Mouse (Mus musculus): Measurements from ENCODE around the gene Bloc1s6. TPM values are rescaled to one million over a fixed set of nuclear protein-coding genes. Genes with fewer than 3 reads are reported as not detected.

Bloc1s6 gene
- polyA plus RNA-seq, 2 experiments = 38.5 to 40.6 TPM

DNA sequence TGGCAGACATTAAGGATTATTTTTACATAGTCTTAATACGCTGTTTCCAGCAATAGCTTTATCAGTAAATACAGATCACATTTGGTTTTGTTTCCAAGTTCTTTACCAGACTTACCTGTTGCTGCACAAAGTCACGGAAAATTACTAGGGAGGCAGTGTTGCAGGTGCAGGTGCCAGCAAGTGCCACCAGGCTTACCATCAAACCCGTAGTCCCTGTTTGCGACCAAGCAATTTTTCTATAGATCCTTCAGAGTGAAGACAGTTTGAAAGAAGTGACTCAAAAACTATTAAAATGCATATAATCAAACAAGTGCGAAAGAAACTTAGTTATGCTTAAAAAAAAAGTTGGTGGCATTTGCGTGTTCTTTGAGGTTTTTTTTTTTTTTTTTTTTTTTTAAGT is 26.2 kb downstream of the Bloc1s6 start:
- H3K27me3 ChIP-seq (ENCODE audit: control insufficient read depth, insufficient read depth, low read length) = peaks cover 12% of the 10 kb centered on the region
- H3K4me1 ChIP-seq (ENCODE audit: control insufficient read depth, insufficient read depth, low read length) = 0 out of 2 replicates have a peak, but pooled peaks cover 3% of the 10 kb centered on the region
- peak overlapping the region; percentile 83 for H3K4me2 ChIP-seq (replicated peaks; ENCODE audit: low read depth, low read length, severe bottlenecking)
- H3K4me3 ChIP-seq (replicated peaks; ENCODE audit: low read length) = peak overlapping the region; percentile 44
- no peak overlapping the region for H3K9ac ChIP-seq (ENCODE audit: low read depth, low read length, severe bottlenecking)
- H3K36me3 ChIP-seq (ENCODE audit: control insufficient read depth, insufficient read depth, low read length) = no peaks in the 10 kb centered on the region
- no peaks in the 10 kb centered on the region for H3K9me3 ChIP-seq (ENCODE audit: control insufficient read depth, low read length)
- ATAC-seq (ENCODE audit: low FRiP score, low read depth) = no peak
- TF ChIP-seq POLR2A (IDR thresholded peaks at IDR 0.05; ENCODE audit: borderline replicate concordance, extremely low read depth, insufficient read depth, insufficient read length) = no peak
- H3K27ac ChIP-seq (replicated peaks; ENCODE audit: low read depth, low read length) = no peak overlapping the region
- WGBS = 47% methylated on average over 6 of the region's 6 CpGs
- DNase-seq (ENCODE audit: low spot score) = no peak

DNA sequence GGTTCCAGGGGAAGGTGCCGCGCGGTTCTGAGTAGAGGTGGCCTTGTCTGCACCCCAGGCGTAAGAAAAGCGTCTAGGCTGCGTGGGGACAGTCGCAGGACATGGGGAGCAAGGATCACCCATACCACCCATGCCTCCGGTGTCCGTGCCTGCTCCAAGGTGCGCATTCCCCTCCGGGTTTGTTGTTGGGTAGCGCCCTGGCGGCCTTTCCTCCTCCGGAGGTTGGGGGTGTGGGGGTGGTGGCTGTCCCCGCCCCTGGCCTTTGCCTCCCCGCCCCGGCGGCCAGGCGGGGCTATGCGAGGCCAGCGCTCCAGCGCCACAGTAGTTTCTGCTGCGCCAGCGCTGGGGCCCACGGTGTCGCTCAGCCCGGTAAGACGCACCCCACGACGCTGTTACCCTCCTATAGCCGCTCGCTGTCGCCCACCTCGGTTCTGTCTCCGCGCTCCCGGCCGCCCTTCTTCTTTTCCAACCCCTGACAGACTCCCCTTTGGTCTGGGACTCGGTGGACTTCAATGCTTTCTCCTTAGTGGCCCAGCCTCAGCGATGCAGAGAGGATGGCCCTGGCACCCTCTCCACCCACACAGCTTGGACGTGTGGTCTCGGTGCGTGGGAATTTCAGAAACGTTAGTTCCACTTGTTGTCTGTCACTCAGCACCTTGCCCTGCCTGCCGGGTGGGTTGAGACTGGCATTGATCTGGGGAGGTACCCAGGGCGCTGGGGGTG is 26.9 kb downstream of the Bloc1s6 start, which contains the start of gene Sqor:
Gene Sqor, plus strand, starts transcription at position 167 of the 723 bp plus-strand sequence.
- no peak for TF ChIP-seq POLR2A (IDR thresholded peaks at IDR 0.05; ENCODE audit: borderline replicate concordance, extremely low read depth, insufficient read depth, insufficient read length)
- peaks cover 12% of the 10 kb centered on the region for H3K27me3 ChIP-seq (ENCODE audit: control insufficient read depth, insufficient read depth, low read length)
- DNase-seq (ENCODE audit: low spot score) (peak; percentile 40), ATAC-seq (ENCODE audit: low FRiP score, low read depth) (peak; percentile 84)
- peak within 1 kb of the TSS; percentile 44 for H3K4me3 ChIP-seq (replicated peaks; ENCODE audit: low read length)
- WGBS = 1% methylated on average over 35 of the region's 46 CpGs
- H3K9ac ChIP-seq (ENCODE audit: low read depth, low read length, severe bottlenecking) = peak within 1 kb of the TSS; percentile 55
- H3K9me3 ChIP-seq (ENCODE audit: control insufficient read depth, low read length) = no peaks in the 10 kb centered on the region
- 0 out of 2 replicates have a peak, but pooled peaks cover 3% of the 10 kb centered on the region for H3K4me1 ChIP-seq (ENCODE audit: control insufficient read depth, insufficient read depth, low read length)
- no peak within 1 kb of the TSS for H3K27ac ChIP-seq (replicated peaks; ENCODE audit: low read depth, low read length)
- H3K4me2 ChIP-seq (replicated peaks; ENCODE audit: low read depth, low read length, severe bottlenecking) = peak within 1 kb of the TSS; percentile 83
- H3K36me3 ChIP-seq (ENCODE audit: control insufficient read depth, insufficient read depth, low read length) = no peaks in the 10 kb centered on the region

DNA sequence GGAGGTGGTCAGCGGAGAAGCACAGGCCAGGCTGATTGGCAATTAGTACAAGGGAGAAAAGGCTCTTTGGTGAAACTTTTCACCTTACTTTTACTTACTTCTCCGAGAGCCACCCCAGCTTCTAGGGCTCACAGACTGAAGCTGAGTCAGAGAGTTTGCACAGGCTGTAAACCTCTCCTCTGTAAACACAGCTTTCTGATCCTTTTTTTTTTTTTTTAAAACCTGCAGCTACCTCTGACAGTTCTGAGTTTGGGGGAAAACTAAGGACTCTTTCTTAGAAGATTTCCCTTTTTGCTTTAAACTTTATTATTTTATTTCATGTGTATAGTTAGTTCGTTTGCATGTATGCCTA is 27.5 kb downstream of the Bloc1s6 start:
- H3K9me3 ChIP-seq (ENCODE audit: control insufficient read depth, low read length) = no peaks in the 10 kb centered on the region
- H3K27ac ChIP-seq (replicated peaks; ENCODE audit: low read depth, low read length) = no peak overlapping the region
- no peak for TF ChIP-seq POLR2A (IDR thresholded peaks at IDR 0.05; ENCODE audit: borderline replicate concordance, extremely low read depth, insufficient read depth, insufficient read length)
- 27% methylated on average over 3 of the region's 3 CpGs for WGBS
- peaks cover 12% of the 10 kb centered on the region for H3K27me3 ChIP-seq (ENCODE audit: control insufficient read depth, insufficient read depth, low read length)
- DNase-seq (ENCODE audit: low spot score) (no peak), ATAC-seq (ENCODE audit: low FRiP score, low read depth) (no peak)
- H3K36me3 ChIP-seq (ENCODE audit: control insufficient read depth, insufficient read depth, low read length) = no peaks in the 10 kb centered on the region
- peak overlapping the region; percentile 83 for H3K4me2 ChIP-seq (replicated peaks; ENCODE audit: low read depth, low read length, severe bottlenecking)
- H3K4me3 ChIP-seq (replicated peaks; ENCODE audit: low read length) = peak overlapping the region; percentile 44
- peak overlapping the region; percentile 55 for H3K9ac ChIP-seq (ENCODE audit: low read depth, low read length, severe bottlenecking)
- H3K4me1 ChIP-seq (ENCODE audit: control insufficient read depth, insufficient read depth, low read length) = 0 out of 2 replicates have a peak, but pooled peaks cover 3% of the 10 kb centered on the region

DNA sequence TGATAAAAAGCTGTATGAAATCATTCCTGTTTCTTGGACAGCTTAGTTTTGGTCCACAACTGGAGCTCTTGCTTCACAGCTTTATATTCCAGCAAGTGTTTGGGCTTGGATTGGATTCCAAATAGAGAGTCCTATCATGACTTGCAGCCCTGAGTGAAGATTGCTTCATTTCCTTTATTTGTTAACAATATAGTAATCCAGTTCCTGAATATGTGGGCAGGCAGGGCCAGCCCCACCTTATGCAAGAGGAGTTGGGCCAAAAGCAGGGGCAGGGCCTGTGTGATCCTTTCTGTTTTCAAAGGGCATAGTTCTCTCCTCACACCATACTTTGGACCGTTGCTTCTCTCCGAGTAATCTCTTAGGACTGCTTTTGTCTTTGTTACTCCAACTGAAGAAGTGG is 32.7 kb downstream of the Bloc1s6 start:
- ATAC-seq (ENCODE audit: low FRiP score, low read depth) (no peak), DNase-seq (ENCODE audit: low spot score) (no peak)
- no peak for TF ChIP-seq POLR2A (IDR thresholded peaks at IDR 0.05; ENCODE audit: borderline replicate concordance, extremely low read depth, insufficient read depth, insufficient read length)
- no peak overlapping the region for H3K27ac ChIP-seq (replicated peaks; ENCODE audit: low read depth, low read length)
- H3K4me2 ChIP-seq (replicated peaks; ENCODE audit: low read depth, low read length, severe bottlenecking) = no peak overlapping the region
- 0 out of 2 replicates have a peak, but pooled peaks cover under 1% of the 10 kb centered on the region for H3K27me3 ChIP-seq (ENCODE audit: control insufficient read depth, insufficient read depth, low read length)
- no peaks in the 10 kb centered on the region for H3K4me1 ChIP-seq (ENCODE audit: control insufficient read depth, insufficient read depth, low read length)
- H3K9me3 ChIP-seq (ENCODE audit: control insufficient read depth, low read length) = no peaks in the 10 kb centered on the region
- no peaks in the 10 kb centered on the region for H3K36me3 ChIP-seq (ENCODE audit: control insufficient read depth, insufficient read depth, low read length)
- no peak overlapping the region for H3K4me3 ChIP-seq (replicated peaks; ENCODE audit: low read length)
- H3K9ac ChIP-seq (ENCODE audit: low read depth, low read length, severe bottlenecking) = no peak overlapping the region
- 82% methylated on average over 2 of the region's 2 CpGs for WGBS

DNA sequence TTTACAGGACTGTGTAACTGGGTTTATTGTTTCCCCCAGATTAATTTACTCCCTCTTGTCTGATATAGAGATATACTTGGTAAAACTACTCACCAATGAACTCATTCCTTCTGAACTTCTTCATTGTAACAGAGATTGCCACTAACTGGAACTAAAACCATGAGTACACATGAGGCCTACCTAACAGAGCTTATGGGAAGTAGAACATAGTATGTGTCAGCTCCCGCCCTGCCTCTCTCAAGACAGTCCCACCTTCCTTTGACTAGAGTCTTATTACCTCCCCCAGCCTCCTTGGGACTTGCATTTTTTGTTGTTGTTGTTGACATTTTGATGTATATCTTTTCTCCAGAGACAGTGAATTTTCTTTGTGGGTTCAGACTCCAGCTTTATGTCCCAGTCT is 34.6 kb downstream of the Bloc1s6 start:
- Histone ChIP-seq H3K27ac (replicated peaks; ENCODE audit: low read depth, low read length) (no peak overlapping the region), H3K9ac (ENCODE audit: low read depth, low read length, severe bottlenecking) (no peak overlapping the region), H3K4me1 (ENCODE audit: control insufficient read depth, insufficient read depth, low read length) (no peaks in the 10 kb centered on the region), H3K9me3 (ENCODE audit: control insufficient read depth, low read length) (no peaks in the 10 kb centered on the region), H3K36me3 (ENCODE audit: control insufficient read depth, insufficient read depth, low read length) (no peaks in the 10 kb centered on the region), H3K27me3 (ENCODE audit: control insufficient read depth, insufficient read depth, low read length) (no peaks in the 10 kb centered on the region), H3K4me2 (replicated peaks; ENCODE audit: low read depth, low read length, severe bottlenecking) (no peak overlapping the region), H3K4me3 (replicated peaks; ENCODE audit: low read length) (no peak overlapping the region)
- TF ChIP-seq POLR2A (IDR thresholded peaks at IDR 0.05; ENCODE audit: borderline replicate concordance, extremely low read depth, insufficient read depth, insufficient read length) = no peak
- no peak for DNase-seq (ENCODE audit: low spot score)
- no peak for ATAC-seq (ENCODE audit: low FRiP score, low read depth)
- 91% methylated on average over 1 of the region's 1 CpGs for WGBS

Measured in limb, embryonic 14.5 days (tissue).